Mouse (Mus musculus) liver (tissue): ENCODE results near the gene Atp2b2.
"Not testable (repeated sequence)": the region's sequence is repeated elsewhere in the genome, so short reads cannot be mapped to it uniquely, and the experiment has no call there.

Experiments used
- DNase-seq: peaks from one replicate; pipeline ENCODE4 v3.0.0-alpha.2; 2020; ENCODE audit warnings: mixed read lengths

The Atp2b2 gene

DNA sequence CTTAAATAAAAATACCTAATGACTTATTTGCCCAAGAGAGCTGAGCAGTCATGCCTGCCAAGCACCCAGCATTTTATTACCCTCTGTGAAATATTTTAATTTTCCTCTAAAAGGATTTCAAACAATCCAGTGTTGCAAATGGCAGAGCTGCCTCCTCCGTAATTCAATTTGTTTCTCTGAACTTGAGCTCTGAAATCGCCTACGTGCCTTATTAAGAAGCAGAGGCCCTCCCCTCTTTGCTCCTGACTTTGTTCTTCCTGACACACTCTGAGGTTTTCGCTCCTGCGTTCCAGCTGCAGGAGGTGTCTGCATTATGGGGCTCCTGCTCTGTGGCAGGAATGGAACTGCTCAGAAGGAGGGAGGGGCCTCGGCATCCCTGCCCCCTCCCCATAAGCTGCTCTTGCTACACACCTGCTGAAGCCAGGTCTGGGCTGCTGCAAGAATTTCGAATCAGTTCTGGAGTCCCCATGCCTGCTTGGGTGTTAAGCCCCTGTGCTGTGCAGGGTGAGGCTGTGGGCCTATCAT lies 264.1 kb downstream of the Atp2b2 start:
- DNase-seq, result no peak

DNA sequence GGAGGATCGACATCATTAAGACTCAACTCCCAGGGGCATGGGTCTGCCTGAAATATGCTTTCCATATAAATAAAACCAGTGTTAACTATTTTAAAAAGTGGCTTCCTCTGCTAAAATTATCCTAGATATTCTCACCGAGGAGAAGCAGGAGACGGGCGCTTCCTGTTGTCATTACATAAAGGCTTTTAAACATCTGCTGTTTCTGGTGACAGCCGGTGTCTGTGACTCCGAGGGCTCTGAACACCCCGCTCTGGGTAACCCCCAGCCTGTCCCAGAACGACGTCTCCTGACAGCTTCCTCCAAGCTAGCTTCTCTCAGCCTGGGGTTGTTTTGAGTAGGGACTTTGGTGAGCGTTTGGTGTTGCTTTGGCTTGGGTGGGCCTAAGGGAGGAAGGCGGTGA lies 273.6 kb downstream of the Atp2b2 start:
- no peak for DNase-seq

DNA sequence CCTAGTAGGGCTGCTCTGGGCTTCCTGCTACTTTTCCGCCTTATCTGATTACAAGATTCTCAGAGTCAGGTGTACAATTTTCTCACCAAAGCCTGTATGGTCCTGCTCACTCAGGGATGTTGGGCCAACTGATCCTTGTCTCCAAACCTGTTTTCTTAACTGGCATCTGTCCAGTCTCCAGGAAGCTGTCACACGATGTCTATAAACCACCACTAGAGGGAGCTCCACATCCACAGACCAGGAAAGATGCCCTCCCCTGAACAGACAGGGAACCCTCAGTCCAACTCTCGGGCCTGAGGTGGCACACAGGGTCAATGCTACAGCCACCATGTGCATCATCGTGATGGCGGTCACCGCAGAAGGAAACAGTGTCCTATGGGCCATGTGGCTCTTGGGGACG lies 280.8 kb downstream of the Atp2b2 start:
- DNase-seq, result peak; percentile 52

DNA sequence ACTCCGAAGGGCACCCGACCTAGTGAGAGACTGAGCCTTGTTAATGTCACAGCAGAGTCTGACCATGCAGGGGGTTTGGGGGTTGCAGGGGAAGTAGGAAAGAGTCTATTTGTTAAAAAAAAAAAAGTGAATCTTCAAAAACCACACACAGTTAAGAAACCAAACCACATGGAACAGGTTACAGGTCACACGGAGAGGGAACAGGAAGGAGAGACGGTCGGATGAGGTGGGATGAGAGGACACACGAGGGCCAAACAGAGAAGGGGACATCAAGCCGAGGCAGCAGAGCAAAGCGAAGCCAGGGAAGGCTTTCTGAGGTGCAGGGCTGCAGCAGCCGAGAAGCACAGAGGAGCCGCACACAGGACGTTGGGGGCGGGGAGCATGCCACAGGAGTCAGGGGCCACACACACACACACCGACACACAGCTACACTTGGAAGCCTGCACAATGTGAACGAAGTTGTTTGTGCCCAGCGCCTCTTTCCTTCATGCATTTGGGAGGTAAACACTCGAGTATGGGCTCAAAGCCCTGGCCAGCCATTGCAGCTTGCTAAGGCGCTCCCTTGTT lies 293.2 kb downstream of the Atp2b2 start:
- no peak for DNase-seq

DNA sequence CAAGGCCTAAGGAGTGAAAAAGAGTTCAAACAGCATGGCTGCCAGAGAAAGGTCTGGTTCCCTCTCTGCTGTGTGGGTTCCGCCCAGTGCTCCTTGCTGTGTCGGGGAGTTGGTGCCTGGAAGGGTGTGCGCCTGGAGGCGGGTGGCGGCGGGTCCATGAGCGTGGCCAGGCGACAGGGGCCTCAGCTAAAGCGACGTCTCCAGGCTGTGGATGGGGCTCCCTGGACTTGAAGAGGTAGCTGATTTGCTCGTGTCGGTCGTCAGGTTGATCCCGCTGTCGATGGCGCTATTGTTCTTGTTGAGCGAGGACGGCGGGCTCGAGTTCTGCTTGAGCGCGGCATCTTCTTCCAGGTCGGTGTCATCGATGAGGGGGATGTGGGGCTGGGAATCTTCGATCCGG lies 294.1 kb downstream of the Atp2b2 start:
- no peak for DNase-seq

DNA sequence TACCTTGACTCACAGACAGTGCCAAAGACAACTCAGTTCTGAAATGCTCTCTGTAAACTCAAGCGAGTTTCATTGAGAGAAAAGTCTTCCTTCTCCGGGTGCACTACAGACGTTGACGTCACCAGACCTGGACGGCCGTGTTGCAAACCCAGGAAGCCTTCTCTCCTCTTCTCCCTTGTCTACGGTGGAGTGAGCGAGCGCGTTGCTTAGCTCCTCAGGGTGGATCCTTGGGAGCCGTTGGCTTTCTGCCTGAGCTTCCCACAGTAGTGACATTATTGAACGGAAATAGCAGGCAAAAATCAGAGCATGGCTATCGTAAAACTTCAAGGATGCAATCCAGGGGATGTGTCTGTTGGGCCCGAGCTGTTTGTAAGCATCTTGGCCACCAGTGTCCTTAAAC lies 295.1 kb downstream of the Atp2b2 start:
- DNase-seq, result no peak

DNA sequence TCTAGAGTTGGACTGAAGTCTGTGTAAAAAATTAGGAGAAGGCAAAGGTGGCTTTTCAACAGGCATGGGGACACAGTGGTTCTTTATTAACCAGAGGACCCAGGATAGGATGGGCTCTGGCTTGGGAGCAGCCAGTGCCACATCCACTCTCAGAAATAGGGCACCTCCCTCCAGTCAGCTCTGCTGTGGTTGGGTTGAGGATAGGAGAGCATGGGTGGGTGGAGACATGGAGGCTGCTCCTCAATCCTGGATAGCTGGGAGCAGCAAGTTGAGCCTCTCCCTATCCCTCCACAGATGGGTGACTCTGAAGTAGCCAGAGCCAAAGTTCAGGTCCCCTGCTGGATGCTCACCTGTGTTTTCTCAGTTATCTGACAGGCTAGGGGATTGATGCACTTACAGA lies 297.3 kb downstream of the Atp2b2 start:
- DNase-seq, result no peak

DNA sequence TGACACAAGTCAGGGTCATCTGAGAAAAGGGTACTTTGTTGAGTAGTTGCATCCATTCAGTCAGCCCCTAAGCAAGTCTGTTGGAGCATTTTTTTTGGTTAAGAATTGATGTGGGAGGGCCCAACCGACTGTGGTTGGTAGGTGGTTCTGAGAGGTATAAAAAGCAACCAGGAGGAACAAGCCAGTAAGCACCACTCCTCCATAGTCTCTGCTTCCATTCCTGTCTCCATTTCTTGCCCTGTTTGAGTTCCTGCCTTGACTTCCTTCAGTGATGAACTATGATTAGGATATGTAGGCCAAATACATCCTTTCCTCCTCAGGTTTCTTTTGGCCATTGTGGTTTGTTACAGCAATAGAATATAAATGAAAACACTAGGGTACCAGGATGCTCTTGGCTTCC lies 299.3 kb downstream of the Atp2b2 start:
- DNase-seq, result no peak

DNA sequence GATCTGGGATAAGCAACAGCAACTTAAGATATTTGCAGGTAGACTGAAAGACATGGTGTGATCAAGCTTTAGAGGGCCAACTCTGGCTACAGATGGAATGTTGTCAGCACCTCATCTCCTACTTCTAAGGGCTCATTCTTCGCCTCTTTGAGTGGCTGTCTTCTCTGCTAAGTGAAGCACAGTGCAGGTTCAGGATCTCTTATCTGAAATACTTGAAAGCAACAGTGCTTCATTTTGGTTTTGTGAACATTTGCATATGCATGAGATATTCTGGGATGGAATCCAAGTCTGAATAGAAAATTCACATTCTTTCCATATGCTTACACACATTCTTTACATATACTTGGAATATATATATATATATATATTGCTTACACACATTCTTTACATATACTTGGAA lies 300.1 kb downstream of the Atp2b2 start:
- DNase-seq, result no peak

DNA sequence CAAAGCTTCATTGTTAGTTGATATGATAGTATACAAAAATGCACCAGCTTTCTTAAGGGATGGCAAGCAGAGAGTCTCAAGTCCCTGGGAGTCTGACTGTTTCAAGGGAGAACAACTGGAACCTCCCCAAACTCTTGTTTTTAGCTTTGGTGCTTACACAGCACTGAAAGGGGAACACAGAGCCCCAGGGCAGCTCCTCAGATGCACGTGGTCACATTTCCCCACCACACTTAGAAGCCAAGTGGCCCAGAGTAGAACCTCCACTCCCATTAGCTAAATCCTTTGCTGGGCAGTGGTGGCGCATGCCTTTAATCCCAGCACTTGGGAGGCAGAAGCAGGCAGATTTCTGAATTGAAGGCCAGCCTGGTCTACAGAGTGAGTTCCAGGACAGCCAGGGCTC lies 301.0 kb downstream of the Atp2b2 start:
- no peak for DNase-seq

DNA sequence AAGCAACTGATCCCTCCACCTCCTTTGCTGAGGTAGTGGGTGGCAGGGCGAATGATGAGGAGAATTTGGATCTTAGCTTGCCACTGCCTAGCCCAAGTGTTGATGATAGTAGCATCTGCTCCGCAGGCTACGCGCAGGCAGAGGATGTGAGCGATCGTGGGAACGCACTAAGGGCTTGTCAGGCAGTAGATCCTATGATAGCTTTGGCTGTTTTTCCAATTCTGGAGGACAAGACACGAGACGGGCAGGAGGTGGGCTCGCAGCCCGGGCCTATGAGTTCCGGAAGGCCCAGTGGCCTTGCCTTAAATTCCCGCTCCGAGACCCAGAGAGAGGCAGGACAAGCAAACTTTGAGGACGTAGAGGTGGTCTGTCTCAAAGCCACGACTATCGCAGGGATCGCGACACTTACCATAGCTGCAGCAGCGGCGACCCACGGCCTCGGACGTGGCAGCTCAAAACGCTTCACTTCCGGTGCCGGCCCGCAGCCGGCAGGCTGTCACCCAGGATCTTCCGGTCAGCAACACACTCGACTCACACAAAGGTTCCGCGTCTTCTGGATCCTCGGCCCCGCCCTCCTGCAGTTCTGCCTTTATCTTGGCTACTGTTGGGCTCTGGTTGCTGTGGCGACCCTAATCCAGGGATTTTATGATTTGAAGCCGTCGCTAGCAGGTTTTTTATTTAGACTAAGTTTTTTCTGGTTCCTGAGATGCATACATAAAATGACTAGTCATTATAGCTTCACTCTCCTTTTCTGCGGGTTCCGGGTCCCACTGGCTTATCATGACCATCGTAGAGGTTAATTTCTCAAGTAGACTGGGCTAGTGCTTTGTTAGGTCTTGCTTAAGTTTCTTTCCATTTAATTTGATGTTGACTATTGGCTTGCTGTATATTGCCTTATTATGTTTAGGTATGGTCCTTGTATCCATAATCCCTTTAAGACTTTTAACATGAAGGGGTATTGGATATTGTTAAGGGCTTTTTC lies 301.9 kb downstream of the Atp2b2 start, which contains the start of gene Sec13:
TSS of gene Sec13 (minus strand) at position 508 of the 982 bp plus-strand sequence.
- peak; percentile 85 for DNase-seq

DNA sequence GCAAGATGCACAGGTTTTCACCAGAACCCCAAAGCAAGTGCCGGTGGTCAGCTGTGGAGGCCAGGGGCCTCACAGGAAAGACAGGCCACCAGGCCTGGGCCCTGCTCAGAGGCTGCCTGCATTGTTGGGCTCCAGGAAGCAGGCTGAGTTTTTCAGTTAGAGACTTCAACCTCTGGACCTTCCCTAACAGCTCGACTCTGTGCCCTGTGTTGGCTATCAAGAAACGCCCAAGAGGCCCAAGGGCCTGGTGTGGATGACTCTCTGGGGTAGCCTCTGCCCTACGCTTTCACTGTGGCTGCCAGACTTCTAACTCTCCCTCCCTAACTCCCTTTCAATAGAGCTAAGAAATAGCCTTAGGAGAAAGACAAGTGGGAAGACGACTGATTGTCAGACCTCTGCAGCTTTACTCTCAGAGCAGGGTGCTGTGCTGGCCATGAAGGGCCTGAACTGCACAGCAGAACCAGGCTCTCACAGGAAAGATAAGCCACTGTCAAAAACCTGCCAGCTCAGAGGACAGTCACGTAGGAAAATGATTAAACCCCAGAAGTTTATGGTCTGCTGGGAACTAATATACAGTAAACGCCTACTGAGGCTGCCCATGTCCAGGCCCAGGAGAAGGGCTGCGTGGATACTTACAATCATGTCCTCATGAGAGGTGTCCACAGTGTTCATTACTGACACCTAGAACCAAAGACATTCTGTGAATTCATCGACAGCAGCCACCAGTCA lies 304.9 kb downstream of the Atp2b2 start:
- no peak for DNase-seq

DNA sequence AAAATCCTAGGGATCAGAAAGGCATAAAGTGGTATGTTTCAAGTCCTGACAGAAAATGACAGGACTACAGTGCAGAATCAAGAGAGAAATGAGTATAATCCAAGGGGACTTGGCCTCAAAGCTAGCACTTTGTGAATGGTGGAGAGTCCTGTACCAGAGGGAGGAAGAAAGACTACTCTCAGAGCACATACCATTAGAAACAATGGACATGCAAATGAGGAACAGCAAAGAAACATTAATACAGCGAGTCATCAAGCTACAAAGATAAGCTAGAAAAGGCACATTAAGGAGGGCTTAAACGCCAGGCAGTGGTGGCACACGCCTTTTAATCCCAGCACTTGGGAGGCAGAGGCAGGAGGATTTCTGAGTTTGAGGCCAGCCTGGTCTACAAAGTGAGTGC lies 311.1 kb downstream of the Atp2b2 start:
- DNase-seq, result no peak

DNA sequence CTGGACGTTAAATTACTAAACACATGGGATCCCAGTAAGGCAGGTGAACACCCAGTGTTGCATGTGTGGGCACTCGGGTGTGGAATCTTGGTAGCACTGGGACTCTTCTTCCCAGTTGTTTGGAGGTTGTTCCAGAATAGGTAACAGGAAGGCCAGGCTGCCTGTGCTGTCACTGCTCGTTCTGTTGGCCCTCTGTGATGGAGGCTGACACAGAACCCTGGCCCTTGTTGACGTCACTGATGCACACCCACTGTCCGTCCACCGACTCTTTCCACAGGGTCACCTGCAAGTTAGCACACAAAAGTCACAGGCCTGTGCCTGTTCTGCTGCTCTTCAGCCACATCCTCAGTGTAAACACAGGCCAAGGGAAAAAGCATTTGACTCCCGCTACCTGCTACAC lies 314.2 kb downstream of the Atp2b2 start:
- no peak for DNase-seq

DNA sequence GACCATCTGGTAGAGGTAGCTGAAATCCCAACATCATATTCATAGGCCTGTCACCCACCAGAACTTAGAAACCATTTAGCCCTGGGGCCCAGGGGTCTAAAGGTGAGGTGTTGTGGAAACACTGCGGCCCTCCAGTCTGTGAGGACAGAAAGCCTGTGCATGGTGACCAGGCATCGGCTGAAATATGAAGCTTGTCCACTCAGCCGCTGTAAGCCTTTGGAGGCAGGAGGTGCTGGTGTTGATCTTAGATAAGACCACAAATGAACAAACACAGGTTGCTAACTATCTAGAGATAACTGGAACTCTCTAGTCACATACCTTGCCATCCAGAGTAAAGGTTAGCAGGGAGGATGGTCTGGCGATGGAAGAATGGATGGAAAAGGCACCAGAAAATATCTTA lies 321.4 kb downstream of the Atp2b2 start:
- peak; percentile 27 for DNase-seq

DNA sequence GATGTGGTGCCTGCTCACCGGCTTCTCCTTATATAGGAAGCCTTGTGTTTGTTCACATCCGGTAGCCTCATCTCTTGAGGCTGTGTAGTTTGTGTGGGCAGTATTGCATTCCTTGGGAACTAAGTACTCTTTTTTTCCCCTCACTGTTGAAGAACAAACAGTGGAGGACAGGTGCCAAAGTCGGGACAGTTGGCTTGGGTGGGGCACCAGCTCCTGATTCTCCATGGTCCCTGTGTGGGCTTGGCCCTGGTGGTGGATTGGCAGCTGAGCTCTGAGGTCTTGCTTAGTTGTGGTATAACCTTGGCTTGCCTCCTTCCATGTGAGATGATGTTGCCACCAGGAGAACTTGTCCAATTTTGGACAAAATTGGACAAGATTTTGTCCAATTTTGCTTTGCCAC lies 322.5 kb downstream of the Atp2b2 start, which contains the start of gene Ghrl:
TSS of gene Ghrl (minus strand) at position 3 of the 400 bp plus-strand sequence.
- DNase-seq, result no peak

DNA sequence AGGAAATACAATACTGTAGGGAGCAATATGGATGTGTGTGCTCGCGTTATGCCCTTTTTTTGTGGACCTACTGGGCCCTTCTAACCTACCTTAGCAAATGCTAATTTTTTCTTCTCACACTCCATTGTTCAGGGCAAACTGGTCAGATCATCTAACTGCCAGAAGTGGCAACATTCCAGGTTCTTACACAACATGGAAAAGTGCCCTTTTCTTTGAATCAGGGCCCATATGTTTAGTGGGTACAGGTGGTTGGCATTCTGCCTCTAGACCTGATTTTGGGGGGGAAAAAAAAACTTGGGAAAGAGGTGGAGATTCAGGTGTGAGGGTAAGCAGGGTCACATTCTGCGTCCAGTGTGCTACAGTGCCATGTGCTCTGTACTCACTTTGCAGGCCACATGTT lies 324.9 kb downstream of the Atp2b2 start:
- DNase-seq, result no peak

DNA sequence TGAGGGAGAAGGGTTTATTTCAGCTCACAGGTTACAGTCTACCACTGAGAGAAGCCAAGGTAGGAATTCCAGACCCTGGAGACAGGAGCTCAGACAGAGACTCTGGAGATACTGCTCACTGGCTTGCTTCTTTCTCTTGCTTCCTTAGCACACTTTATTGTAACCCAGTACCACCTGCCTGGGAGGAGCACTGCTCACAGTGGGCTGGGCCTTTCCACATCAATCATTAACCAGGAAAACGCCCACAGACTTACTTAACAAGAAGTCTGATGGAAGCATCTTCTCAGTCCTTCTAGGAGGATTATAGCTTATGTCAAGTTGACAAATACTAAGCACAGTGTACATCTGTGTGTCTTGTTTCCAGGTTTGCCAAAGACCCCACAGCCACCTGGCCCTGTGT lies 327.6 kb downstream of the Atp2b2 start:
- DNase-seq, result no peak

DNA sequence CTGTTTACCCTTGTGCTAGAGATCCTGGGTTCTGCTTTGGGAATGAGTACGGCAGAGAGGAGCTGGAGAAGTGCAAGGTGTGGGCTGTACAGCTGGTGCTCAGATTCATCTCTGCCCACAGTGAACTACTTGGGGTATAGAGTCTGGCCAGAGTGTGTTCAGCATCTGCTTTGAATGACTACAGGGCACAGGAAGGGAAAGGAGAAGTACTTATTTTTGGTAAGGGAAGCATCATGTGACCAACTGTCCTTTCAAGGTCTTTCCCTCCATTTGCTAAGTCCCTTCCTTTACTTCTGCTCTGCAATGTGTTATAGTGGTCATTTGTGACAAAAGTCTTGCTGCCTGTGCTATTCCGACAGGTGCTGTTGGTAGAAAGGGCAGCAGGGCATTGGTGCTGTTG lies 328.1 kb downstream of the Atp2b2 start:
- no peak for DNase-seq

DNA sequence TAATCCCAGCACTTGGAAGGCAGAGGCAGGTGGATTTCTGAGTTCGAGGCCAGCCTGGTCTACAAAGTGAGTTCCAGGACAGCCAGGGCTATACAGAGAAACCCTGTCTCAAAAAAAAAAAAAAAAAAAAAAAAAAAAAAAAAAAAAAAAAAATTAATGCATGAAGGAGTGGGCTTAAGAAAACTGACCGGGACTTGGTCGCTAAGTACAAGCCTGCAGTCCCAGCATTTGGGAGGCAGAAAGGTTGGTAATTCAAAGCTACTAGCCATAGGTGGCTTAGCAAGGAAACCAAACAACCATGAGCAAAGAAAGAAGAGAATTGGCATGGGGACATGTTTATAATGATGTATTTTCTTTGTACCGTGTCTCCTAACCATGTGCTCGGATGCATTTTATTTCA lies 329.0 kb downstream of the Atp2b2 start:
- not testable (repeated sequence) for DNase-seq

DNA sequence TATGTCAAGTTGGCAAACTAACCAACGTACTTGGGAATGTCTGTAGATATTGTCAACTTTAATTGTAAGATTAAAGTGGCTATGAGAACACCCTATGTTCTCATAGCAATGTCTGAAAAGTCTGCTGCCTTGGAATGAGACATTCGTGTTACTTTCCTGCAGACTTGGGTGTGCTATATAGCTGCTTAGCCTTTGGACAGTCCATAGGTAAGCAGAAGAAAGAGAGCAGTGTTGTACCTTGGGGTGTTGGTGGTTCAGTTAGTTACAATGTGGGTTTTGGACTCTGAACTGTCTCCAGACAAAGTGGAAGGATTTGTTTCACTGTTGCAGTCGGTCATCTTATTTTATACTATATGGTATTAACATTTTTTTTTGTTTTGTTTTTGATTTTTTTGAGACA lies 329.7 kb downstream of the Atp2b2 start:
- no peak for DNase-seq

DNA sequence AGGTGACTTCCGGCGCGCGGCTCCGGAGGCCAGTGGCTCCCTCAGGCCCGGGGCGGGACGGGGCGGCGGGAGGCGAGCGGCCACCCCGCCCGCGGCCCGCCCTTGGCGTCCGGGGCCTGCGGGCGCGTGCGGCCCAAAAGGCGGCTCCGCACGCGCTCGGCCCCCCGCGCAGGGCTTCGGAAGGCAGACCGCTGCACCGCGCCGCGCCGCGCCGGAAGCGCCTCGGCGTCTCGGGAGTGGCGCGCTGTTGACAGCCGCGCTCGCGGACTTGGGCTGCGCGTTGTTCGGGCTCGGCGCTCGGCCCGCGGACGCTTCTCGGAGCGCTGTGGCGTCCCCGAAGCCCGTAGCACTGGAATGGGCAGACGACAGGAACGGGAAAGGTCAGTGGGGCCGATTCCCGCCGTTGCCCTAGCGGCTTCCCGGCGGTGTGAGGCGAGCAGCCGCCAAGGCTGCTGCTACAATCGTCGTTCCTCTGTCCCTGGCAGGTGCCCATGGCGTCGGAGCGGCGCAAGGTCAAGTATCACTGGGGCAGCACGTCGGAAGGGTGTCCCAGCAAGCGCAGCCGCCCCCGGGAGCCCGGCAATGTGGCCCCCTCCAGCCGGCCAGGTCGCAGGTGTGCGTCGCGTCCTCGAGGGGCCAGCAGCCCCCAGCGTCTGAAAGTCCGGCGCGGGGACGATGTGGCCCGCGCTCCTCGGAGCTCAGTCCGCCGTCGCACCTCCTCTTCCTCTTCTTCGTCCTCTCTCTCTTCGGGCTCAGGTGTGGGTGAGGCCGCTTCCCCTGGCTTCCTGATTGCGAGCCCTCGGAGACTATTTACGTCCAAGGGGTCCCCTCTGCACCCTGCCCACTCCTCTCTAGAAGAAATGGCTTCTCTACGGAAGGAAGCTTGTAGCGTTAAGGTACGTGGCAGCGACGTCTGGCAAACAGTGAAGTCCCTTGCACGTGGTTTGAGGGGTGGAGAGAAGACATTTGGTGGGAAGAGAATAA lies 344.9 kb downstream of the Atp2b2 start:
- DNase-seq, result peak; percentile 34
